Comparison of ENCODE assay signal across 16 mouse cellular contexts in genomic region chr1:62510501-62510900, GRCm38 (mm10).
"Had no signal": no experiment of that assay in that cellular context is flagged by ENCODE, and none has a peak within 500 bp of the region (broad histone marks: within the 10 kb centered on the region; RNA-seq: fewer than 3 reads in every experiment).

No protein-coding gene starts in this region.

- H3K36me3 ChIP-seq: neural tube, embryonic 12.5 days; neural tube, embryonic 13.5 days; neural tube, embryonic 15.5 days; stomach, embryonic 15.5 days had no signal

- H3K27ac ChIP-seq: neural tube, embryonic 12.5 days; neural tube, embryonic 13.5 days; neural tube, embryonic 15.5 days; stomach, embryonic 15.5 days; stomach, postnatal 0 days had no signal

- H3K4me2 ChIP-seq: neural tube, embryonic 12.5 days; neural tube, embryonic 13.5 days; neural tube, embryonic 15.5 days; stomach, embryonic 15.5 days had no signal

- H3K4me1 ChIP-seq: neural tube, embryonic 12.5 days; neural tube, embryonic 13.5 days; neural tube, embryonic 15.5 days; stomach, embryonic 15.5 days had no signal

- H3K4me3 ChIP-seq: neural tube, embryonic 12.5 days; neural tube, embryonic 13.5 days; neural tube, embryonic 15.5 days; stomach, embryonic 15.5 days had no signal

- DNase-seq: right cerebral cortex, adult 18-20 months; right cerebral cortex, postnatal 14 days; right cerebral cortex, postnatal 25 days; right cerebral cortex, postnatal 4 days; spleen, adult 18-20 months; thymus, adult 18-20 months; thymus, adult 2 months; thymus, postnatal 14 days; thymus, postnatal 25 days; thymus, postnatal 36 days; thymus, postnatal 4 days had no signal

- H3K9ac ChIP-seq: neural tube, embryonic 12.5 days; neural tube, embryonic 13.5 days; neural tube, embryonic 15.5 days; stomach, embryonic 15.5 days had no signal

- H3K9me3 ChIP-seq: neural tube, embryonic 12.5 days; neural tube, embryonic 13.5 days; neural tube, embryonic 15.5 days; stomach, embryonic 15.5 days had no signal

- H3K27me3 ChIP-seq: neural tube, embryonic 12.5 days; neural tube, embryonic 13.5 days; neural tube, embryonic 15.5 days; stomach, embryonic 15.5 days had no signal
